Mouse (Mus musculus) intestine, postnatal 0 days (tissue): Measurements from ENCODE around the gene Sycp2. TPM values are rescaled to one million over a fixed set of nuclear protein-coding genes. Genes with fewer than 3 reads are reported as not detected.

Experiments
- ATAC-seq: fragments of 200-750 bp; cut with Nextera tagmentation; 2 replicates; pipeline ENCODE4 v1.8.0; 2017; ENCODE audit warnings: mild to moderate bottlenecking, moderate TSS enrichment, moderate library complexity
- H3K27ac ChIP-seq: fragments of 300-500 bp; sonication (generic); 2 replicates; pipeline ENCODE4 v1.5.1; 2014; ENCODE audit warnings: mild to moderate bottlenecking, low read depth, low read length, moderate library complexity
- H3K27me3 ChIP-seq: fragments of 300-500 bp; sonication (generic); replicated peaks from 2 replicates; pipeline ENCODE4 v1.6.1; 2014; ENCODE audit warnings: low read length, mixed read lengths; ENCODE audit not compliant: control insufficient read depth, insufficient read depth
- H3K36me3 ChIP-seq: fragments of 300-500 bp; sonication (generic); 2 replicates; pipeline ENCODE4 v1.6.1; 2014; ENCODE audit warnings: mild to moderate bottlenecking, moderate library complexity; ENCODE audit not compliant: control insufficient read depth, insufficient read depth
- H3K4me1 ChIP-seq: fragments of 300-500 bp; sonication (generic); replicated peaks from 2 replicates; pipeline ENCODE4 v1.6.1; 2014; ENCODE audit warnings: antibody characterized with exemption, low read length, mixed read lengths; ENCODE audit not compliant: control insufficient read depth, insufficient read depth
- H3K4me2 ChIP-seq: fragments of 300-500 bp; sonication (generic); replicated peaks from 2 replicates; pipeline ENCODE4 v1.6.1; 2014; ENCODE audit warnings: low read depth, mild to moderate bottlenecking, moderate library complexity
- H3K4me3 ChIP-seq: fragments of 300-500 bp; sonication (generic); 2 replicates; pipeline ENCODE4 v1.5.1; 2014; ENCODE audit warnings: low read depth, low read length
- H3K9ac ChIP-seq: fragments of 300-500 bp; sonication (generic); 2 replicates; pipeline ENCODE4 v1.6.1; 2014; ENCODE audit warnings: mild to moderate bottlenecking, low read depth, low read length
- H3K9me3 ChIP-seq: fragments of 300-500 bp; sonication (generic); 2 replicates; pipeline ENCODE4 v1.6.1; 2016; ENCODE audit warnings: mixed run types; ENCODE audit not compliant: control insufficient read depth
- CTCF ChIP-seq: sonication (generic); IDR thresholded peaks from 2 replicates; pipeline ENCODE4 v1.5.1; 2016; ENCODE audit warnings: low read depth, mild to moderate bottlenecking, control low read depth, antibody characterized with exemption, moderate library complexity
- WGBS: fragments of 180-500 bp; shearing (Covaris S2); extraction: QIAGEN DNeasy Blood & Tissue Kit; methylation state at CpG from one replicate; pipeline ENCODE4 v1.1.7; 2014; 5-methylcytosine and 5-hydroxymethylcytosine counted together
- polyA plus RNA-seq: library from polyadenylated mRNA; unstranded; fragments of >200 nt; fragmentation: Nextera tagmentation; extraction: Ambion mirVana; gene quantifications from 2 replicates; pipeline ENCODE4 v1.2.1, GENCODE M21; 2015

Gene Sycp2
- polyA plus RNA-seq, 1 experiment from 2014 or later, result not detected

GRCm38 (mm10) chr2:178329986-178330385, 77.5 kb downstream of the Sycp2 start:
- 69% methylated on average over 1 of the region's 1 CpGs for WGBS
- Histone ChIP-seq H3K4me3 (no peak overlapping the region), H3K4me2 (no peak overlapping the region), H3K27me3 (no peaks in the 10 kb centered on the region), H3K4me1 (no peaks in the 10 kb centered on the region), H3K9ac (no peak overlapping the region), H3K27ac (no peak overlapping the region), H3K9me3 (no peaks in the 10 kb centered on the region), H3K36me3 (no peaks in the 10 kb centered on the region)
- TF ChIP-seq CTCF, result no peak
- ATAC-seq, result no peak

DNA sequence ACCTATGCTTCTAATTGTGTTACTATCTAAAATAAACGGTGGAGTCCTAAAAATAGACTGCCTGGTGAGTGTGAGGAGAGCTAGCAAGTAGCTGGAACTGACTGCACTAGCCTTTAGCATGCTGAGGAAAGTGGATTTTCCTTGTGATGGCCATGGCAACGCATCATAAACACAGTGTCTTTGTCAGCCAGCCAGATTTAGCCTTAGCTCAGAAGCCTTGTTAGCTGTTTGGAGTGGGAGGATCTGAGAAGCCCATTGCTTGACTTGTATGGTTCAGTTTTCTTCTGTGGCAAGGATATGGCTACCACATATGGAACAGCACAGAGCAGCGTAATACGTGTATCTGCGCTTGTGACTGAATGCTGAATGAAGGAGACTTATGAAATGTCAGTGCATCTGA, 77.9 kb downstream of the Sycp2 start:
- H3K36me3 ChIP-seq, result no peaks in the 10 kb centered on the region
- no peaks in the 10 kb centered on the region for H3K4me1 ChIP-seq
- no peak for TF ChIP-seq CTCF
- no peak overlapping the region for H3K4me3 ChIP-seq
- ATAC-seq, result no peak
- H3K9ac ChIP-seq, result no peak overlapping the region
- no peaks in the 10 kb centered on the region for H3K9me3 ChIP-seq
- no peak overlapping the region for H3K27ac ChIP-seq
- H3K27me3 ChIP-seq, result no peaks in the 10 kb centered on the region
- WGBS, result 73% methylated on average over 5 of the region's 5 CpGs
- no peak overlapping the region for H3K4me2 ChIP-seq

DNA sequence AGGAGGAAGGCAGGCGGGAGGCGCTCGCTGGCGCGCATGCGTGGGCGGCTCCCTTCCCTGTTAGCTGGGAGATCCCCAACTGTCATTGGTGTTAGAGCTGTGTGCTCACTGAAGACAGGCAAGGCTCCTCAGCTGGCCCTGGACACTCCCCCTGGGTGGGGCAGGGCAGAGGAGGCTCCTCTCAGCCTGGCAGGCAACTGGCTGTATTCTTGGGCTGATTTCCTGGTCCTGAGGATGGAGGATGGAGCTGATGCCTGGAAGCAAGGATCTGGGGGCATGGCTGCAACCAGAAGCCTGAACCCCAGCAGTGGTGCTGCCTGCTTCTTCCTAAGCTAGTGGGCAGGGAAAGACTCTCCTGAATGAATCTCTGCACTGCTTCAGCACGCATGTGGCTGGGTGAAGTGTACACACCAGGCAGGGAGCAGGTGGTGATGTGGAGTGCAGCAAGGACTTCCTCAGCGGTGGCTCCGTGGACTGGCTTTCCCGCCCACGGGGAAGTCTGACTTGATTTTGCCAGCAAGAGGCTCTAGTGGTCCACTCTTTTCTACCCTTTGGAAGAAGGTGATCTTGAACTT, 79.9 kb downstream of the Sycp2 start:
- H3K4me2 ChIP-seq, result peak overlapping the region; percentile 21; the same call in 1 of the 2 replicates
- H3K4me1 ChIP-seq, result no peaks in the 10 kb centered on the region
- H3K36me3 ChIP-seq, result no peaks in the 10 kb centered on the region
- H3K4me3 ChIP-seq, result no peak overlapping the region
- H3K9me3 ChIP-seq, result no peaks in the 10 kb centered on the region
- H3K9ac ChIP-seq, result no peak overlapping the region
- no peaks in the 10 kb centered on the region for H3K27me3 ChIP-seq
- H3K27ac ChIP-seq, result no peak overlapping the region
- WGBS, result 10% methylated on average over 12 of the region's 12 CpGs
- ATAC-seq, result peak; percentile 90
- TF ChIP-seq CTCF, result no peak

DNA sequence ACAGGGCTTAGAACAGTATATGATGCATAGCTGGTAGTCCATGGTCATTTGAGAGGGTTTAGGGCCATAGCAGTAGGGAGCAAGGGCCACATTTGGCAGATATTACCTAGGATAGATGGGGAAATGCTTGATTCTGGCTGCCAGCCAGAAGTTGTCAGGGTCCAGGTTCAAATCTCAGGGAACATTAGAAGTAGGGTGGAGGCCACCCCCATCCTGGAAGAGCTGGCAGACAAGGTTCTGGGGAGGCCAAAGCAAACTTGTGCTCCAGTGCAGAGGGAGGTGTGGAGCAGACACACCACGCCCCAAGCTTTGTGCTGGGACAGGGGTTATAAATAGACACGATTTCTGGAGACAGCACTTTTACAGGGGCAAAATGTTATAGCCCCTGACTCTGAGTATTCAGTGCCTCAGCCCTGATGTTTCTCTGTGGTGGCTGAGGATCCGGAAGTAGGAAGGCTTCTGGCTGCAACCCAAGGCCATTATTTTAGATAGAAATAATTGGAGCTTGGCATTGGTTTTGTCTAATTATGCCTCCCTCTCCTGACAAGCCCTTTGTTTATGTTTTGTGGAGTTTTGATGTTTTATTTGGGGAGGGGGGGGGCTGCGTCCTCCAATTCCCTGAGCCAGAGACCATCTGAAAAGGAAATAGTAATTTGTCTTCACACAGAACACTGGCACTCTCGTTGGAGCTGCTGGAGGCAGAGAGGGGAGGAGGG, 80.6 kb downstream of the Sycp2 start:
- Histone ChIP-seq H3K9me3 (no peaks in the 10 kb centered on the region), H3K36me3 (no peaks in the 10 kb centered on the region), H3K4me2 (peak overlapping the region; percentile 21; the same call in 1 of the 2 replicates), H3K9ac (no peak overlapping the region), H3K27me3 (no peaks in the 10 kb centered on the region), H3K27ac (no peak overlapping the region), H3K4me1 (no peaks in the 10 kb centered on the region), H3K4me3 (no peak overlapping the region)
- no peak for ATAC-seq
- no peak for TF ChIP-seq CTCF
- 11% methylated on average over 5 of the region's 5 CpGs for WGBS

DNA sequence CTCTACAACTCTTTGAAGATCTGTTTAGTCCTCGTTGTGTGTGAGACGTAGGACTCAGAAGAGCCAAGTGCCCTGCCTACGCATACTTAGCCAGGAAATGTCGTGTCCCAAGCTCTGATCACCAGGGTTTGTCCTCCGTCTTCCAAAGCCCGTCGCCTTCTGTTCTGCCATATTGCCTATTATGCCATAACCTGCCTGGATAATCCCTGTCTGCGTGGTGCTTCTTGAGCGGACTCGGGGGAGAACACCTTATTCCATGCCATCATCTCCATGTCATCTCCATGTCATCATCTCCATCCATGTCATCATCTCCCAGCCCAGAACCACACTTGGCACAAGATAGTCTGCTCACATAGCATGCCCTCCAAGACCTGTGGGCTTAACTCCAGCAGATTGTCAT, 81.4 kb downstream of the Sycp2 start:
- Histone ChIP-seq H3K9me3 (no peaks in the 10 kb centered on the region), H3K9ac (no peak overlapping the region), H3K4me2 (no peak overlapping the region), H3K4me3 (no peak overlapping the region), H3K36me3 (no peaks in the 10 kb centered on the region), H3K4me1 (no peaks in the 10 kb centered on the region), H3K27me3 (no peaks in the 10 kb centered on the region), H3K27ac (no peak overlapping the region)
- WGBS, result 92% methylated on average over 10 of the region's 10 CpGs
- no peak for TF ChIP-seq CTCF
- ATAC-seq, result no peak

DNA sequence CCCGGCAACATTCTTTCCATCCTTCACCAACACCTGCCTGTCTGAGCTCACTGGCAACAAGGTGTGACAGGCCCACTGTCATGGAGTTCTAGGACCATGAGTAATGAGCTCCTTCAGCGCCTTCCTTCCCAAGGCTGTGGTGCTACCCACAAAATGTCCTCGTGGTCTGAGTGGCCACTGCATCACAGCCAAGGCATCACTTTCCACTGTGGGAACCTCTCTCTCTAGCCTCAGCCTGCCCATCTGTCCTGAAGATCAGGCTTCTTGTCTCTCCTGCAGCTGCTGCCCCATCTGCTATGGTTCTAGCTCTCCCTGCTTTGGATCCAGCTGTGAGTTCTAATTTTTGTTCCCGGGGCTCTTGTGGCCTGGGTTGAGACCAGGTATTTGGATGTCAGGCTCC, 82.7 kb downstream of the Sycp2 start:
- H3K9me3 ChIP-seq, result no peaks in the 10 kb centered on the region
- H3K36me3 ChIP-seq, result no peaks in the 10 kb centered on the region
- ATAC-seq, result no peak
- no peaks in the 10 kb centered on the region for H3K4me1 ChIP-seq
- H3K4me2 ChIP-seq, result no peak overlapping the region
- no peak for TF ChIP-seq CTCF
- H3K27ac ChIP-seq, result no peak overlapping the region
- no peaks in the 10 kb centered on the region for H3K27me3 ChIP-seq
- H3K4me3 ChIP-seq, result no peak overlapping the region
- H3K9ac ChIP-seq, result no peak overlapping the region
- 80% methylated on average over 4 of the region's 4 CpGs for WGBS
